Mouse (Mus musculus): ENCODE results near the gene Upk1b. TPM values are rescaled to one million over a fixed set of nuclear protein-coding genes. Genes with fewer than 3 reads are reported as not detected.

Upk1b gene
- total RNA-seq, 2 experiments from 2014 or later: 1.4 to 1.5 TPM

DNA sequence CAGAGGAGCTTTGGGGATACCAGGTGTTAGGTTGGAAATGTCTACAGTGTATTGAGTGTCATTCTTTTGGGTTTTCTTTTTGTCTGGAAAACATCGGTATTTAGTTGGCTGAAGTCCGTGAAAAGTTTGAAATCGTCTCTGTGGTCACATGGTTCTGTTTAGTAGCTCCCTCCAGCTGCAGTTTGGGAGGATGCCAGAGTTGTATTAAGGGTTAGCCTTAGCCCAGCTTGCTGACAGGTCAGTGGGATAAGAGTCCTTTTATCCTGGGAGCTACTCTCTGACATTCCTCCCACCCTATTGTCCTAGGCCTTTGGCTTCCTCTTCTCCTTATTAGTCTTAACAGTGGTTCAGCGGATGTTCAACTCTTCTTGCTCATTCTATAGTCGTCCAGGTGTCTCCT is 38.2 kb downstream of the Upk1b start:
- no peak for DNase-seq

DNA sequence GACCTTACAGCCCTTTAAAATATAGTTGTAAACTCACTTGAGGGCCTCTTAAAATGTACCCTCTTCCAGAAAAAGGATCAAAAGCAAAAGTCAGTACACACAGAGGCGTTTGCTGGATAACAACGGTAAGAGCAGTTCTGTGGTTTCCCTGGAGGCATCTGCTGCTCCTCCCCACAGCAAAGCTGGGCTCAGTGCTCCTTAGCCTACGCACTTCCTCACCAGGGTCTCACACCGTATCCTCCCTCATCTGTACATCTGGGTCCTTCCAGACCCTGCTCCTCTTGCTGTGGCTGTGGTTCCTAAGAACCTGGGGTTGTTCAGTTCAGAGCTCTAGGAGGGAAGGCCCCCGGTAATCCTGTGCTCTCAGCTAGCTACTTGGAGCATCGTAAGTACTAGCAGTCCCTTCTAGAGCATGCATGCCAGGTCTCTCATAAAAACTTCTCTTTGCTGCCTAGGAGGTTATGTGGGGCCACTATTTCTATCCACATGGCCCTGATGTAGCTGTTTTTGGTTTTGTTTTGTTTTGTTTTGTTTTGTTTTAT is 39.2 kb downstream of the Upk1b start:
- no peak for DNase-seq

DNA sequence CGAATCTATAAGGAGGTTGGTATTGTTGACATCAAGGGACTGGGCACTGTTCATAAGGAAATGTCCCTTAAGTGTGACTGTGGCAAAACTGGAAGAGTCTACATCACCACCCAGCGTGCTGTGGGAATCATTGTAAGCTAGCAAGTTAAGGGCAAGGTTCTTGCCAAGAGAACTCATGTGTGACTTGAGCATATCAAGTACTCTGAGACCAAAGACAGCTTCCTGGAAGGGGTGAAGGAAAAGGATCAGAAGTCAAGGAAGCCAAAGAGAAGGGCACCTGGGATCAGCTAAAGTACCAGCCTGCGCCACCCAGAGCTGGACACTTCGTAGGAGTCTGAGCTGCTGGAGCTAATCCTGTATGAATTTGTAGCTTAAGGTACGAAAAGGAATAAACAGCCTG is 39.9 kb downstream of the Upk1b start:
- DNase-seq: no peak

DNA sequence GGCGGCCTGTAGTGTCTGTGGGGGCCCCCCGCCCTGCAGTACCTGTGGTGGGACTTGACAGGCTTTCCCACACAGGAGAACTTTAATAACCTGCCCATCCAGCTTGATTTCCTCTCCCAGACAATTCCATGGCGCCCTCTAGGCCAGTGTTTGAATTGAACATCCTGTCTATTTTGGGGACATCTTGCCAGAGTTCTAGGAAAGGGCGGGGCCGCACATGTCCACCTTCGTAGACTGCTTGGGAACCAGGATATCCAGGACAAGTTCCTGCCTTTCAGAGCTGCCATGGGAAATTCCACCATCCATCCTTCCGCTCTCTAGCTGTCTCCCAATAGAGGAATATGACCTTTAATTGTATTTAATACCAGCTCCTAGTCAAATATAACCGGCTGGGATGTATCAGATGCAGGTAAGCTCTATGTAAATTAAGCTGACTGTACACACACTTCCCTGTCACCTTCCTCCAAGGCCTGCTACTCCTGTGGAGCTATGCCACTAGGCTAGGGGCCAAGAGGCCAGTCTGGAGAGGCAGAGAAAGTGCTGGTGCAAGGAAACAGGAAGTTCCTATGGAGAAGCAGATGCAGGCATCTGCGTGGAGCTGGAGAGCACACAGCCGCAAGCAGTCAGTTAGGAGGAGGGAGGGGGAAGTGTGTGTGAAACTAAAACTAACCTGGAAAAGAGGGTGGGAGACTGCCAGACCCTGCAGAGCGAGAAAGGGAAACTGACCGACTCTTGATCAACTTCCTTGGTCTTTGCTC is 41.8 kb downstream of the Upk1b start:
- DNase-seq: no peak

DNA sequence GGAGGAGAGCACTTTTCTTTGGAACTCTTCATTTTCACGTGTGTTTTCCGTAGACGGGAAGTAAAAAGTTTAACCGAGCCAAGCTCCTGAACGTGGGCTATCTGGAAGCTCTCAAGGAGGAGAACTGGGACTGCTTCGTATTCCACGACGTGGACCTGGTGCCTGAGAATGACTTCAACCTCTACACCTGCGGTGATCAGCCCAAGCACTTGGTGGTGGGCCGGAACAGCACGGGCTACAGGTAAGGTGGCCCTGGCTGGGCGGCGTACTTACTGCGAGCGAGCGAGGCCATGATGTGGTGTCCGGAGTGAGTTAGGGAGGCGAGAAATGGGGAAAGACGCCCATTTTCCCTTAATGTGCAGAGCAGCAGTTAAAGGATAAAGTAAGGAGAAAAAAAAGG is 42.5 kb downstream of the Upk1b start:
- DNase-seq: no peak

DNA sequence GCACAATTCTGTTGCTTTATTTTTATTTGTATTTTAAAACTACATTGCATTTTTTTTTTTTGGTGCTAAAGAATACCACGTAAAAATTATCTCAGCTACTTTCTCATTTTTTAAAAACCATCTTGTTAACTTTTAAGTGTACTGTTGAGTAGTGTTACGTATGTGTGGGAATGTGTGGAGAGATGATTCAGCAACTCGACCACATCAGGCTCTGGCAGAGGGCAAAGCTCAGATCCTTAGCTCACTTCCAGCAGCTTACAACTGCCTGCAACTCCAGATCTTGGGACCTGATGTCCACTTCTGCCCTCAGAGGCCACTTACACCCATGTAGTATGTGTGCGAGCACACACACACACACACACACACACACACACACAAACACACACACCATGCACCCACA is 43.6 kb downstream of the Upk1b start:
- DNase-seq: no peak

DNA sequence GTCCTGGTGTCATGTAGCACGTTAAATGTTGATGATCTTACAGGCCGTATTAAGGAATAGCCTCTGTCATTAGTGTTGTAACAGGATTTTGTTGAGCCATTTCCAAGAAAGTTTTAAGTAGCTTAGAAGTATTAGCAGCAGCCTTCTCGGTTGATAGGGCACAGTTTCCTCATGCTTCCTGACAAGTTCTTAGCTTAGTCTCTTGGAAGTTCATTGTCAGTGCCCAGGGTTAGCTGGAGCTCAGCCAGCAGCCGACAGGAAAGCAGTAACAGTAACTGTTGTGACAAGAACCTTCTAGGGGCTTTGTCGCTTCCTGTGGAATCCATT is 44.0 kb downstream of the Upk1b start:
- DNase-seq: no peak

DNA sequence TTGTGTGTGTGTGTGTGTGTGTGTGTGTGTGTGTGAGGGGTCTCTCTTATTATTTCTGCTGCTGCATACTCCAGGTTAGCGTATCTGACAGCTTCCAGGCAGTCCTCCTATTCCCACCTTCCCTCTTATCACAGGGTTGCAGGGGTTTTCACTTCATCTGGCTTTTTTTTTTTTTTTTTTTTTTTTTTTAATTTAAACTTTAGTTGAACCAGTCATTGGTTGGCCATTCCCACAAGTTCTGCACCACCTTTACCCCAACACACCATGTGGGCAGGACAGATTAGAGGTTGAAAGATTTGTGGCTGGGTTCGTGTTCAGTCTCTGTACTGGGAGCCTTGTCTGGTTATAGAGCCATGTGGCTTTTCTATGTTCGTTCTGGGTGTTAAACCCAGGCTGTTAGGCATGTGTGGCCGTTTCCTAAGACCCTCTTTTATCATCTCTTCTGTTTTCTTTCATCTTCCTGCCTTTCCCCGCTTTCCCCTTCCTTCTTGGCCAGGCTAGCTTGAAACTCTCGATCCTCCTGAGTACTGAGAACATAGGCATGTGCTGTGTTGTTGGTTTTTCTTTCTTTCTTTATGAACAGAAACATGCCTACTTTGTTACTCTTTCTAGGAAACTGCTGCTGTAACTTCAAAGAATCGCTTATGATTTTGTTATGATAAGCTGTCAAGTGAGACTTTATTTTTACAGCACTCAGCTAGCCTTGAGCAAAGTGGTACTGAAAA is 44.5 kb downstream of the Upk1b start:
- DNase-seq: no peak

DNA sequence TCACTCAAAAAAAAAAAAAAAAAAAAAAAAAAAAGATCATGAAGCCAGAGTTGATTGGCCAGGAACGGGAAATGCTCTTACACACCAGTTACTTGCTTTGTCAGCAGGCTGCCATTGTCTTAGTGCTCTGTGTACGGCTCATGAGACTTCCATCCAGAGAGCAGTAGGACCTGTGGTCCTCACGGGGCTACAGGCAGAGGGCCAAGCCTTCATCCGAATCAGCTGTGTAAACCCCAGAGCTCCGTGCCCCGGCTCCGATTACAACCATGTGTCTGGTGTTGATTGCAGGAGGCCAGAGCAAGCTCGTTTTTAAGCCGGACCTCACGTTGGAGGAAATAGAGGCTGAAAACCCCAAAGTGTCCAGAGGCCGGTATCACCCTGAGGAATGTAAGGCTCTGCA is 46.5 kb downstream of the Upk1b start:
- DNase-seq: no peak

DNA sequence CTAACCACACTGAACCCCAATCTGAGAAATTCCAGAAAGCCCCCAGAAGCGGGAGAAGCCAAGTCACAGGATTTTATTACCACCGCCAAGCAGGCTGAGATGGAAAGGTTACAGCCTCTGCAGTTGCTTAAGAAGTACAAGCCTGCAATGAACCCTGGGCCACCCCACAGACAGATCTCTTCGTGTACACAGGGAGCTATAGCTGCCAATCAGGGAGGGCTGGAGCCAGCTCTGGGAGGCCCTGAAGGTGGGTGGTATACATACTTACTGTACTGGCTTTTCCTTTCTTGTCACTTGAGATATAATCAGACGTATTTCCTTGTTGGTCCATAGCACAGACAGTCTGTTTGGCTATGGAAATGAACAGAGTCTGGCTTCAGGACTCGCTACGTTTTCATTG is 49.3 kb downstream of the Upk1b start:
- DNase-seq: no peak

DNA sequence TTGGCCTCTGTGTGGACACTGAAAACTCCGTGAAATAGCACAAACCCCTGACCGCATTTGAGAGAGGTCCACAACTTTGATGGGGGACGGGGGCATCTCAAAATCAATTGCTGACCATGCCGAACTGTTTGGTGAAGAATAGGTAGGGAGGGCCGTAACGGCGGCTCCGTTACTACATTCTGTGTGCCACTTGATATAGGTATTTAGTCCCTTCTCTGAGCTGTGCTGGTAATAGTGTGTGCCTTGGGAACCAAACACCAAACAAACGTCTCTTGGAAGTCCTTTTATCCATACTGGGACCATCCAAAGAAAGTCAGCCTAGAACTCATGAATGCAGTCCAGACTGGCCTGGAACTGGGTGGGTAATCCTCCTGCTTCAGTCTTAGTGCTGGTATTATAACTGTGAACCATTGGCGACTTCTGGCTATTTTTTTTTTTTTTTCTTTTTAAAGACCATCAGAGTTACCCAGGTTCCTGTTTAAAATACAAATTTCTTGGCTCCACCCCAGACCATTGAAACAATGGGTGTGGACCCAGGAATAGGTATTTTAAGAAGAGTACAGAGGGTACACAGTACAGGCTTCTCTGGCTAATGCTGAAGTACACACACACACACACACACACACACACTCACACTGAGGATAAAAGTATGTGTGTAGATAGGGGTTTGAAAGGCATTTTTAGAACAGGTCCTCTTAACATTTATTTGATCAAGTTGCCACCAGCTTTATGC is 56.0 kb downstream of the Upk1b start:
- no peak for DNase-seq

DNA sequence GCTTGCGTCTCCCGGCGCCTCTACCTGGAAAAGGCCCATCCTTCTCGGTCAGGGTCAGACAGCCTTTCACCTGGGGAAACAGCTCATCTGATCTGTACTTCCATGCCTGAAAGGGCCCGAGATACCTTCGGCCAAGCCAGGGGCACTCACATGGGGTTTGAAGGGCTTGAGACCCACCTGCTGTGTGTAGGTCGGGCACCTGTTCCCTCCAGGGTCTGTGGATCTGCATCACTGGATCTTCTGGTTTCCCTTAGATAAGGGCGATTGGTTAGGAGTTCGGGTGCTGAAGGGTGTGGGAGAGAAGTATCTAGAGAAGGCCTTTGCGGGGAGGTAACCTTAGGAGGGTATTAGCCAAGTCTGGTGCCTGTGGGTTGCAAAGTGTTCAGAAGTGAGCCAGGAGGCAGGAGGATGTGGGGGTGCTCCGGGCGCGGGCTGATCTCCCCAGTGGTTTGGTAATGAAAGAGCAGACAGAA is 57.4 kb downstream of the Upk1b start:
- peak; percentile 42 to 54 for DNase-seq

DNA sequence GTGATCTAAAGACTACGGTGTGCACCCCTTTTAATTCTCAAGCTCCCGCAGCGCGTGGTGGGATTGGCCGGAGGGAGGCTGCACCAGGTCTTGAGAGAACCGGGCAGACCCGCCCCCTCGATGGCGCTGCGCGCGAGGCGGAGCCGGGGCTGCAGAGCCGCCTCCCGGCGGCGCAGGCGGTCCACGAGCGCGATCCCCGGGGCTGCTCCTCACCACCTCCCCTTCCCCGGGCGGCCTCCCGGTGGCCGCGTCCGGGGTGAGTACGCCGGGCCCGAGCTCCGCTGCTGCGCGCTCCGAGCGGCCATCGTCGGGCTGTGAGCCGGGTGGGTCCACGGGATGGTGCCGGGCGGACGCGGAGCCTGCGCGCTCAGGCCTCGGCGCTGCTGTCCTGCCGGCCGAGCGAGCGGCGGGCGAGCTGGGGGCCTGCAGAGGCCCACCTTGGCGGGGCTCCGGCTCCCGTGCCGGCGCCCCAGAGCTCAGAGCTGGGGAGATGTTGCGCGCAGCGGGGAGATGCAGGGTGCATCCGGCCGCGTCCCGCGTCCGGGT is 57.9 kb downstream of the Upk1b start, which contains the start of gene B4galt4:
B4galt4 (plus strand) TSS at position 152 of the 546 bp plus-strand sequence.
- peak; percentile 82 to 89 for DNase-seq

DNA sequence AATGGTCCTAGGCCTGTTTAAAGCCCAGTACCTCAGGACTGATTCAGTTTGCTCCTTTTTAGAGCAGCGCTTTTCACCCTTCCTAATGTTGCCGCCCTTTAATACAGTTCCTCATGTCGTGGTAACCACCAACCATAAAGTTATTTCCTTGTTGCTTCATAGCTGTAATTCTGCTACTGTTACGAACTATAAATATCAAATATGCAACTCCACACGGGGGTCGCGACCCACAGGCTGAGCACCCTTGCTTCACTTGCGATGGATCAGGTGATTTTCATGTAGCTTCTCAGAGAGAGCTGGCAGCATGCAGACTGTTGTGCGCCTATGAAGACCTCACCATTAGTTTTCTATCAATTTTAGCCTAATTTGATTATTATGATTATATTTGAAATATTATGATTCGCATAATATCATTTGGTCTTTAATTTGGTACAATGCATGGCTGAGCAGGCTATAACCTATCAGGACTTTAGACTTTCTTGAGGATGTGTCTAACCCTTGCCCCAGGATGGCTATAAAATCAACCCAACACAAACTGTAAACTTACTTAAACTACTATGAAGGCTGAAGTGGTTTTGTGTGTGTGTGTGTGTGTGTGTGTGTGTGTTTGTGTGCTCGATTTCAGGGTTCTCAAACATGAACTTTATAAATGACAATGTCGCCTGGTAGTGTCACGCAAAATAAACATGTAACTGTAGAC is 58.8 kb downstream of the Upk1b start:
- DNase-seq: no peak

DNA sequence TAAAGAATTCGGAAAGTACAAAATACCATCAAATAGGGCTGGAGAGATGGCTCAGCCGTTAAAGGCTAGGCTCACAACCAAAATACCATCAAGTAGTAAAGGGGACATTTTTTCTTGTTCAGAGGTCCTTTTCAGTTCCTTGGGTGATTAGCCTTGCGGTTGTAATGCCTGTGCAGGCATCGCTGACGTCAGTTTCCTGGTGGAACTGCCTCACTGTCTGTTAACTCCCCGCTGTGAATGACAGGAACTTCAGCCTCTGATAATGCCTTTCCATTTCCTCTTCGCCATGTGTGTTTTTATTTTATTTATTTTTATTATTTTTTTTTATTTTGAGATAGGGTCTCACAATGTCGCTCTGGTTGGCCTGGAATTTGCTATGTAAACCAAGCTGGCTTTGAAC is 69.2 kb downstream of the Upk1b start:
- DNase-seq: no peak

DNA sequence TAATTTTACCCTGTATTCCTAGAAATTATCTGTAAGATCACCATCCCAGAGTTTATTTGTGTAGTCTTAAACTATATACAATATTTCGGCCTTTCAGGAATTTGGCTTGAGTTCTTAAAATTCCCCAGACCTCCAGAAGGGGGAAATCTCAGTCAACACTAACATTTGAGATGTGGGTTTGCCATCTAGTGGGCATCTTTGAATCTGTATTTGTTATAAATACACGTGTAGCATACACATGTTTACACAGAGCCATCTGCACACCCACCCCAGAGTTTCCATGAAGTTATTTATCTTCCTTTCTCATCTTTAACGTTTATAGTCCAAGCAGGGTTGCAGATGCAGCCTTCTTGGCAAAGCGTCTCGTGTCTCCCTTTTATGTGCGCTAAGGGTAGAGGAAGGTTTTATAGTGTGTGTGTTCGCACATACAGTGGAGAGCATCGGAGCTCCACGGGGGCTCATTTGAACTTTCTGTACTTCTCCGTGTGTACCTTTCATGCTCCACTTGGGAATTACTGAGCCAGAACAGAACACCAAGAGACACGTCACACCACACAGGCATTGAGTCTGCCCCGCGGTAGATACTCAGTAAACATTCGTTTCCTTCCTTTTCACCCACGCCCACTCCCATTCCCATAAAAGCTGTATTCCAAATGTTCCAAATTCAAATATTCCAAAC is 70.4 kb downstream of the Upk1b start:
- DNase-seq: peak in 1 of 2 experiments; percentile 41

DNA sequence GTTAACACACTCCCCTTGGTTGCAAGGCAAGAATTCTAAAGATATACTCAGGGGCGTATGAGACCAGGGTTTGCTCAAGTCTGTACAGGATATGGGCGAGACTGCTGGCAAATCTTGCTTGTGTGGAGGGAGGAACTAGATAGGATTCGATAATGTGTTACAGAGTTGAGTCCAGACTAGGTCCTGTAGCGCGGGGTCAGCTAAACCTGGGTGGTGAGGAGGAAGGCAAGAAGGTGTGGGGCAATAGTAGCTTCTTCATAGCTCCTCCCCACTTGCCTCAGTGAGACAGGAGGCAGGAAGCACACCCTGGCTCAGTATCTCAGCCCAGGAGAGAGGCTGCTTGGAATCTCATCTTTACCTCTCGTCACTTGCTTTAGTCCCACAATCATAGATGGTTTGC is 71.0 kb downstream of the Upk1b start:
- no peak for DNase-seq

DNA sequence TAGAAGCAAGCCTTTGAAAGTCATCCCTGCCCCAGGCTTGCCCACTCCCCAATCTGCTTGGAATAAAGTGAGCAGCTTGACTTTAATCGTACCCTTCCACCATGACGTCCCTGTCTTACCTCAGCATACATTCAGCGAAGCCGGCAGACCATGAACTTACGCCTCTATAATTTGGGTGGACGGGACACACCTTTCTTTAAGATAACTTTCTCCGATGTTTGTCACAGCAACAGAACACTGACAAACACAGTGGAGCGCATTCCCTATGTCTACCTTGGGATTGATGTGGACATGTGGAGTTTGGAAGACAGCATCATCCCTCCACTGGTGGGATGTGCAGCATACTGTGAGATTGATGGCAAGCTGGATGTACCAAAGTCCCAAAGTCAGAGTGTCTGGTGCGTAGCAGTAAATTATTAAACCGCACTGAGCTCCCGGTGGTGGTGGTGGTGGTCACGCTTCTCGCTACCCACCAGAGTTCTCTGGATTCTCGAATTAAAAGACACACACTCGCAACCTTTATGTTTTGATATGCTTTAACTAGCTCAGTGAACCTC is 71.5 kb downstream of the Upk1b start:
- DNase-seq: no peak

DNA sequence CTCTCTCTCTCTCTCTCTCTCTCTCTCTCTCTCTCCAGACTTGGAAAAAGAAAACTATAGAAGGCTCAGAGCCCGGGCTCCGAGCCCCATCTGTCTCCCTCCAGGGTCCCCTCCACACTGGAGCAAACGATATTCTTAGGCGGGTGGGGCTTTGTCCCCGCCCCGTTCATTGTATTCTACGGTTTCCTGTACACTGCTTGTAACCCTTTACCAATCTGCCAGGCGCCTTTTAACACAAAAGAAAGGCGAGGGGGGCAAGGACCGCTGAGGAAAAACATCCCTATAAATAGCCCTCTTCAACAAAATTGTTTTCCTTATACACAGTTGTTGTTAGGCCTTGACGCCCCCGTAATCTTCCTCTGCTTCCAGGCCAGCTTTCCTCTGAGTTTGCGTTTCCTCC is 75.2 kb downstream of the Upk1b start:
- DNase-seq: no peak

DNA sequence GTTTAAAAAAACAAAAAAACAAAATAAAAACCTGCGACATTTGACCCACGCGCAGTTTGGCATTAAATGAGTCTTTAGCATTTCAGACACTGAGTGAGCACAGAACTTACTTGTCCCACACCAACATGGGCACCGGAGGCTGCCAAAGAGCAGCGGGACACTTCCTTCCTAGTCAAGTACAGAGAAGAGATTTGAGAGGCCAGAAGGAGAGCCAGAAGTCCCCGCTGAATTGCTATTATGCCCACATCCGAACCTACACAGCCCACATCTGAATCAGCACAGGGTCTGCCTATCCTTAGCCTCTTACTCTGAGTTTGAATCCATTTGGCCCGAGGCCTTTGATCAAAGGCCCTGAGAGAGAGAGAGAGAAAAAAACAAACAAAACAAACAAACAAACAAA is 75.9 kb downstream of the Upk1b start:
- no peak for DNase-seq
